Mouse (Mus musculus): ENCODE data around the gene Nfx1. TPM values are rescaled to one million over a fixed set of nuclear protein-coding genes. Genes with fewer than 3 reads are reported as not detected.
A peak's percentile ranks its signal among the peaks of the same experiment; 100 is the strongest.

Gene Nfx1
- polyA plus RNA-seq, 1 experiment from 2014 or later, result 57.6 TPM

- H3K9ac ChIP-seq (ENCODE audit: low read length), result no peak overlapping the region
- WGBS, result 75% methylated on average over 7 of the region's 9 CpGs
- no peak overlapping the region for H3K27ac ChIP-seq (ENCODE audit: low read length)
- H3K27me3 ChIP-seq (ENCODE audit: control insufficient read depth, insufficient read depth, low read length), result no peaks in the 10 kb centered on the region
- H3K4me1 ChIP-seq (ENCODE audit: control insufficient read depth, insufficient read depth, low read length), result peaks cover 13% of the 10 kb centered on the region
- no peaks in the 10 kb centered on the region for H3K36me3 ChIP-seq (ENCODE audit: control insufficient read depth, insufficient read depth)
- no peak overlapping the region for H3K4me2 ChIP-seq (ENCODE audit: low read depth, low read length)
- no peak for ATAC-seq (replicated peaks; ENCODE audit: extremely low read depth, insufficient read depth, low FRiP score)
- H3K9me3 ChIP-seq (replicated peaks; ENCODE audit: control insufficient read depth, low read length), result no peaks in the 10 kb centered on the region
- no peak overlapping the region for H3K4me3 ChIP-seq (ENCODE audit: low read length)
These were observed 86.7 kb downstream of the Nfx1 start for GRCm38 (mm10) chr4:41057361-41057760.

GRCm38 (mm10) chr4:41063351-41063750 lies 92.6 kb downstream of the Nfx1 start:
- H3K9ac ChIP-seq (ENCODE audit: low read length), result no peak overlapping the region
- H3K27ac ChIP-seq (ENCODE audit: low read length), result no peak overlapping the region
- no peaks in the 10 kb centered on the region for H3K27me3 ChIP-seq (ENCODE audit: control insufficient read depth, insufficient read depth, low read length)
- no peak for ATAC-seq (replicated peaks; ENCODE audit: extremely low read depth, insufficient read depth, low FRiP score)
- no peak overlapping the region for H3K4me2 ChIP-seq (ENCODE audit: low read depth, low read length)
- H3K4me3 ChIP-seq (ENCODE audit: low read length), result no peak overlapping the region
- H3K9me3 ChIP-seq (replicated peaks; ENCODE audit: control insufficient read depth, low read length), result no peaks in the 10 kb centered on the region
- no peaks in the 10 kb centered on the region for H3K36me3 ChIP-seq (ENCODE audit: control insufficient read depth, insufficient read depth)
- no peaks in the 10 kb centered on the region for H3K4me1 ChIP-seq (ENCODE audit: control insufficient read depth, insufficient read depth, low read length)
- 41% methylated on average over 3 of the region's 3 CpGs for WGBS

GRCm38 (mm10) chr4:41063894-41064673 lies 93.4 kb downstream of the Nfx1 start:
- Histone ChIP-seq H3K36me3 (ENCODE audit: control insufficient read depth, insufficient read depth) (no peaks in the 10 kb centered on the region), H3K4me1 (ENCODE audit: control insufficient read depth, insufficient read depth, low read length) (no peaks in the 10 kb centered on the region), H3K4me3 (ENCODE audit: low read length) (peak overlapping the region; percentile 18; the same call in 1 of the 2 replicates), H3K27me3 (ENCODE audit: control insufficient read depth, insufficient read depth, low read length) (no peaks in the 10 kb centered on the region), H3K27ac (ENCODE audit: low read length) (no peak overlapping the region), H3K9me3 (replicated peaks; ENCODE audit: control insufficient read depth, low read length) (no peaks in the 10 kb centered on the region), H3K4me2 (ENCODE audit: low read depth, low read length) (peak overlapping the region; percentile 26), H3K9ac (ENCODE audit: low read length) (no peak overlapping the region)
- ATAC-seq (replicated peaks; ENCODE audit: extremely low read depth, insufficient read depth, low FRiP score), result no peak
- 18% methylated on average over 16 of the region's 16 CpGs for WGBS

GRCm38 (mm10) chr4:41065196-41065595 lies 94.5 kb downstream of the Nfx1 start:
- no peaks in the 10 kb centered on the region for H3K36me3 ChIP-seq (ENCODE audit: control insufficient read depth, insufficient read depth)
- H3K9me3 ChIP-seq (replicated peaks; ENCODE audit: control insufficient read depth, low read length), result no peaks in the 10 kb centered on the region
- no peak overlapping the region for H3K9ac ChIP-seq (ENCODE audit: low read length)
- WGBS, result 72% methylated on average over 4 of the region's 4 CpGs
- H3K27ac ChIP-seq (ENCODE audit: low read length), result no peak overlapping the region
- H3K4me1 ChIP-seq (ENCODE audit: control insufficient read depth, insufficient read depth, low read length), result no peaks in the 10 kb centered on the region
- no peak for ATAC-seq (replicated peaks; ENCODE audit: extremely low read depth, insufficient read depth, low FRiP score)
- H3K27me3 ChIP-seq (ENCODE audit: control insufficient read depth, insufficient read depth, low read length), result no peaks in the 10 kb centered on the region
- no peak overlapping the region for H3K4me3 ChIP-seq (ENCODE audit: low read length)
- H3K4me2 ChIP-seq (ENCODE audit: low read depth, low read length), result no peak overlapping the region

GRCm38 (mm10) chr4:41071500-41072429 lies 101.1 kb downstream of the Nfx1 start:
- H3K27me3 ChIP-seq (ENCODE audit: control insufficient read depth, insufficient read depth, low read length), result no peaks in the 10 kb centered on the region
- H3K27ac ChIP-seq (ENCODE audit: low read length), result no peak overlapping the region
- no peaks in the 10 kb centered on the region for H3K9me3 ChIP-seq (replicated peaks; ENCODE audit: control insufficient read depth, low read length)
- H3K4me2 ChIP-seq (ENCODE audit: low read depth, low read length), result no peak overlapping the region
- H3K4me3 ChIP-seq (ENCODE audit: low read length), result no peak overlapping the region
- WGBS, result 75% methylated on average over 14 of the region's 14 CpGs
- ATAC-seq (replicated peaks; ENCODE audit: extremely low read depth, insufficient read depth, low FRiP score), result no peak
- H3K4me1 ChIP-seq (ENCODE audit: control insufficient read depth, insufficient read depth, low read length), result no peaks in the 10 kb centered on the region
- H3K36me3 ChIP-seq (ENCODE audit: control insufficient read depth, insufficient read depth), result no peaks in the 10 kb centered on the region
- no peak overlapping the region for H3K9ac ChIP-seq (ENCODE audit: low read length)

GRCm38 (mm10) chr4:41073008-41073817 lies 102.5 kb downstream of the Nfx1 start:
- 72% methylated on average over 12 of the region's 12 CpGs for WGBS
- Histone ChIP-seq H3K4me1 (ENCODE audit: control insufficient read depth, insufficient read depth, low read length) (no peaks in the 10 kb centered on the region), H3K9ac (ENCODE audit: low read length) (no peak overlapping the region)

GRCm38 (mm10) chr4:41074461-41074860 lies 103.8 kb downstream of the Nfx1 start:
- Histone ChIP-seq H3K27me3 (ENCODE audit: control insufficient read depth, insufficient read depth, low read length) (no peaks in the 10 kb centered on the region), H3K9ac (ENCODE audit: low read length) (no peak overlapping the region), H3K27ac (ENCODE audit: low read length) (no peak overlapping the region), H3K4me3 (ENCODE audit: low read length) (no peak overlapping the region), H3K4me2 (ENCODE audit: low read depth, low read length) (no peak overlapping the region), H3K9me3 (replicated peaks; ENCODE audit: control insufficient read depth, low read length) (no peaks in the 10 kb centered on the region), H3K36me3 (ENCODE audit: control insufficient read depth, insufficient read depth) (no peaks in the 10 kb centered on the region), H3K4me1 (ENCODE audit: control insufficient read depth, insufficient read depth, low read length) (no peaks in the 10 kb centered on the region)
- 57% methylated on average over 6 of the region's 6 CpGs for WGBS
- ATAC-seq (replicated peaks; ENCODE audit: extremely low read depth, insufficient read depth, low FRiP score), result no peak

More at GRCm38 (mm10) chr4:41073008-41073817, 102.5 kb downstream of the Nfx1 start:
- Histone ChIP-seq H3K36me3 (ENCODE audit: control insufficient read depth, insufficient read depth) (no peaks in the 10 kb centered on the region), H3K27me3 (ENCODE audit: control insufficient read depth, insufficient read depth, low read length) (no peaks in the 10 kb centered on the region), H3K27ac (ENCODE audit: low read length) (no peak overlapping the region), H3K4me3 (ENCODE audit: low read length) (no peak overlapping the region), H3K9me3 (replicated peaks; ENCODE audit: control insufficient read depth, low read length) (no peaks in the 10 kb centered on the region), H3K4me2 (ENCODE audit: low read depth, low read length) (no peak overlapping the region)
- no peak for ATAC-seq (replicated peaks; ENCODE audit: extremely low read depth, insufficient read depth, low FRiP score)

All from heart, embryonic 16.5 days (tissue).